Mouse (Mus musculus): ENCODE results near the gene Taf5. TPM values are rescaled to one million over a fixed set of nuclear protein-coding genes. Genes with fewer than 3 reads are reported as not detected.

The Taf5 gene
- polyA plus RNA-seq, 1 experiment from 2014 or later: 6.6 TPM

DNA sequence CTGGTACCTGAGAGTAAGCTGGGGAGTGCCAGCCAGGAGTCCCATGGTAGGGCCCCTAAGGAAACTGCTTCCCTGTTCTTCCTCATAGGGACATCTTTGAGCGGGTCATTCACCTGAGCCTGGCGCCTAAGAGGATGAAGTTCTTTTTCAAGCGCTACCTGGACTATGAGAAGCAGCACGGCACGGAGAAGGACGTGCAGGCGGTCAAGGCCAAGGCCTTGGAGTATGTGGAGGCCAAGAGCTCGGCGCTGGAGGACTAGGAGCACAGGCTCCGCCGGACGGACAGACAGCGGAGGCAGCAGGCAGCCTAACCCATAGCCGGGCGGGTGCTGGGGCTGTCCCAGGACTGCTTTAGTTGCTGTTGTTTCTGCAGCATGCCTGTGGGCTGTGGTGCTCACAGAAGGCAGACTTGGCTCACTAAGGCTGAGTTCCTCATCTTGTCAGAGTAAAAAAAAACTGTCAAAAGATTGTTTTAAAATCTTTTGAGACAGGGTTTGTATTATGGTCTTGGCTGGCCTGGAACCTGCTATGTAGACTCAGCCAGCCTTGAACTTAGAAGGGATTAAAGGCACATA lies 63.1 kb downstream of the Taf5 start:
- no peak for ATAC-seq (replicated peaks)
- Histone ChIP-seq H3K27ac (no peak overlapping the region), H3K27me3 (replicated peaks) (no peaks in the 10 kb centered on the region), H3K4me3 (no peak overlapping the region), H3K36me3 (replicated peaks) (peaks cover 55% of the 10 kb centered on the region), H3K4me1 (no peaks in the 10 kb centered on the region), H3K9me3 (no peaks in the 10 kb centered on the region), H3K4me2 (no peak overlapping the region), H3K9ac (no peak overlapping the region)
- WGBS: 92% methylated on average over 15 of the region's 15 CpGs

Other genes starting within 250 kb of the Taf5 start
- gene Ina, start 53.0 kb upstream of the Taf5 start, polyA plus RNA-seq (2015; fragmentation: Nextera tagmentation; extraction: Ambion mirVana): 589 and 592 TPM in 2 replicates
- gene Nt5c2, start 52.6 kb upstream of the Taf5 start, polyA plus RNA-seq (2015; fragmentation: Nextera tagmentation; extraction: Ambion mirVana): 87.7 and 90.5 TPM in 2 replicates
- gene Pcgf6, start 16.8 kb upstream of the Taf5 start, polyA plus RNA-seq (2015; fragmentation: Nextera tagmentation; extraction: Ambion mirVana): 30.9 and 33.5 TPM in 2 replicates
- gene Usmg5, start 22.9 kb downstream of the Taf5 start, polyA plus RNA-seq (2015; fragmentation: Nextera tagmentation; extraction: Ambion mirVana): 1,240 and 1,355 TPM in 2 replicates
- gene Pdcd11, start 23.0 kb downstream of the Taf5 start, polyA plus RNA-seq (2015; fragmentation: Nextera tagmentation; extraction: Ambion mirVana): 6.6 and 6.8 TPM in 2 replicates
- gene Calhm2, start 70.5 kb downstream of the Taf5 start, polyA plus RNA-seq (2015; fragmentation: Nextera tagmentation; extraction: Ambion mirVana): 1.1 and 1.5 TPM in 2 replicates
- not detected in 2 replicates for gene Calhm1, start 76.5 kb downstream of the Taf5 start, polyA plus RNA-seq (2015; fragmentation: Nextera tagmentation; extraction: Ambion mirVana)
- gene Calhm3, start 90.0 kb downstream of the Taf5 start, polyA plus RNA-seq (2015; fragmentation: Nextera tagmentation; extraction: Ambion mirVana): not detected in 2 replicates
- 14.8 and 15.0 TPM in 2 replicates for gene Neurl1a, start 111.1 kb downstream of the Taf5 start, polyA plus RNA-seq (2015; fragmentation: Nextera tagmentation; extraction: Ambion mirVana)

All from midbrain, embryonic 15.5 days (tissue).